Comparison of ENCODE assay signal across 8 mouse cellular contexts in the genomic region with DNA sequence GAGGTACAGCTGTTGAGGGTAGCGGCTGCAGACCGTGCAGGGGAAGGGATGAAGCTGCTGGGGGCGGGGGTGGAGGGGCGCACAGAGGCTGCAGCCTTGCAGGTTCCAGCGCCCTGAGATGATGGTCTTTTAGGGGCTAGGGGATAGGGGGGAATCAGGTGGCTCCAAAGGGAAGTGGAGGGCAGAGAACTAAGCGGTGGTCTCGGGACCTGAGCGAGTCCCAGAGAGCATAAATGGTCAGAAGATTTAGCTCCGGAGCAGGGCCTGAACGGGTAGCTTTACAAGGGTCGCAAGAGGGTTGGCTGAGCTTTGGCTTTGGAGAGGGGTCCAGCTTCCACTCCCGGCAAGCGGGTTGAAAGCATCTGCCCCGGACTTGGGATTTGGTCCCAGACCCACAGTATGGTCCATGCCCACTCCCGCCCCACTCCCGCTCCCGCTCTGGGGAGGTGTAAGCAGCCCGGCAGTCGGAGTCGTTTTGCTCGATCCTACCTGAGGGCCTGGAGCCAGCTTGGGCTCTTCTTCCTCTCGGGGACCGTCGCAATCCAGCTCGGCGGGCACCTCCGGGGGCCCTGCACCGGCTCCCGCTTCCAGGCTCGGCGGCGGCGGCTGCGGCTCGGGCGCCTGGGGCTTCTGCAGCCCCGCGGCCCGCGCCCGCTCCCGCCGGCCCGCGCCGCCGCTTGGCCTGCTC. TPM values are rescaled to one million over a fixed set of nuclear protein-coding genes. Genes with fewer than 3 reads are reported as not detected.
DNase-seq lines count a peak whose midpoint lies in the region; ATAC-seq and TF ChIP-seq lines count a peak whose summit lies in the region.

No protein-coding gene starts in this region.

- TF ChIP-seq POLR2A in spleen, adult 2 months (IDR thresholded peaks at IDR 0.05; ENCODE audit: low read depth, low read length): no peak
- TF ChIP-seq POLR2A in limb, embryonic 14.5 days (IDR thresholded peaks at IDR 0.05; ENCODE audit: borderline replicate concordance, extremely low read depth, insufficient read depth, insufficient read length): no peak

- under 1% methylated on average over 38 of the region's 47 CpGs for WGBS in spleen, adult 2 months
- WGBS in forebrain, embryonic 15.5 days: under 1% methylated on average over 47 of the region's 47 CpGs
- WGBS in hindbrain, embryonic 15.5 days: 0% methylated on average over 47 of the region's 47 CpGs
- 1% methylated on average over 27 of the region's 47 CpGs for WGBS in limb, embryonic 14.5 days

- peak overlapping the region; percentile 36; the same call in 1 of the 2 replicates for H3K27ac ChIP-seq in spleen, adult 2 months (ENCODE audit: insufficient read depth, low read length)
- H3K27ac ChIP-seq in forebrain, embryonic 15.5 days (replicated peaks): peak overlapping the region; percentile 92
- peak overlapping the region; percentile 91 for H3K27ac ChIP-seq in hindbrain, embryonic 15.5 days (replicated peaks)
- peak overlapping the region; percentile 94 for H3K27ac ChIP-seq in limb, embryonic 14.5 days (replicated peaks; ENCODE audit: low read depth, low read length)

- H3K9me3 ChIP-seq in forebrain, embryonic 15.5 days: no peaks in the 10 kb centered on the region
- H3K9me3 ChIP-seq in hindbrain, embryonic 15.5 days: no peaks in the 10 kb centered on the region
- no peaks in the 10 kb centered on the region for H3K9me3 ChIP-seq in limb, embryonic 14.5 days (ENCODE audit: control insufficient read depth, low read length)

- peak overlapping the region; percentile 92 for H3K4me2 ChIP-seq in forebrain, embryonic 15.5 days (replicated peaks)
- H3K4me2 ChIP-seq in hindbrain, embryonic 15.5 days: peak overlapping the region; percentile 96
- peak overlapping the region; percentile 92 for H3K4me2 ChIP-seq in limb, embryonic 14.5 days (replicated peaks; ENCODE audit: low read depth, low read length, severe bottlenecking)

- peak overlapping the region; percentile 98 for H3K9ac ChIP-seq in forebrain, embryonic 15.5 days (replicated peaks)
- peak overlapping the region; percentile 87 for H3K9ac ChIP-seq in hindbrain, embryonic 15.5 days
- H3K9ac ChIP-seq in limb, embryonic 14.5 days (ENCODE audit: low read depth, low read length, severe bottlenecking): peak overlapping the region; percentile 92

- no peak for TF ChIP-seq CTCF in spleen, adult 2 months (IDR thresholded peaks at IDR 0.05; ENCODE audit: extremely low read depth, insufficient read depth, insufficient read length, insufficient replicate concordance)

- DNase-seq in spleen, adult 2 months (ENCODE audit: low read depth in 1 of 2, low spot score in 2 of 2): no peak
- no peak for DNase-seq in spleen, adult 12 weeks (ENCODE audit: low spot score)
- DNase-seq in cerebellum, adult 11-12 months: peak; percentile 61
- peak; percentile 16 for DNase-seq in limb, embryonic 14.5 days (ENCODE audit: low spot score)
- DNase-seq in thymus, postnatal 25 days: peak; percentile 67

- peak overlapping the region; percentile 90 for H3K4me3 ChIP-seq in spleen, adult 2 months (ENCODE audit: extremely low read depth, insufficient read depth, insufficient read length)
- peak overlapping the region; percentile 94 for H3K4me3 ChIP-seq in forebrain, embryonic 15.5 days
- H3K4me3 ChIP-seq in hindbrain, embryonic 15.5 days: peak overlapping the region; percentile 58
- peak overlapping the region; percentile 92 for H3K4me3 ChIP-seq in limb, embryonic 14.5 days (replicated peaks; ENCODE audit: low read length)

- ATAC-seq in forebrain, embryonic 15.5 days (replicated peaks): peak; percentile 73
- ATAC-seq in hindbrain, embryonic 15.5 days (ENCODE audit: low FRiP score, low read depth): peak; percentile 69
- peak; percentile 64 for ATAC-seq in limb, embryonic 14.5 days (ENCODE audit: low FRiP score, low read depth)
- 0 out of 2 replicates have a peak, but pooled peaks have one; percentile 20 for ATAC-seq in monocyte, adult 5-6 weeks (replicated peaks; ENCODE audit: insufficient number of reproducible peaks, low FRiP score, low TSS enrichment, poor library complexity, severe bottlenecking)

- H3K27me3 ChIP-seq in spleen, adult 2 months (ENCODE audit: control insufficient read depth, insufficient read depth, low read length): no peaks in the 10 kb centered on the region
- H3K27me3 ChIP-seq in forebrain, embryonic 15.5 days: no peaks in the 10 kb centered on the region
- H3K27me3 ChIP-seq in hindbrain, embryonic 15.5 days: no peaks in the 10 kb centered on the region
- no peaks in the 10 kb centered on the region for H3K27me3 ChIP-seq in limb, embryonic 14.5 days (ENCODE audit: control insufficient read depth, insufficient read depth, low read length)

- no peaks in the 10 kb centered on the region; the same call in 1 of the 2 replicates for H3K36me3 ChIP-seq in spleen, adult 2 months (ENCODE audit: control insufficient read depth, insufficient read depth, low read length)
- H3K36me3 ChIP-seq in forebrain, embryonic 15.5 days: no peaks in the 10 kb centered on the region; the same call in 1 of the 2 replicates
- H3K36me3 ChIP-seq in hindbrain, embryonic 15.5 days: no peaks in the 10 kb centered on the region
- peaks cover 26% of the 10 kb centered on the region for H3K36me3 ChIP-seq in limb, embryonic 14.5 days (ENCODE audit: control insufficient read depth, insufficient read depth, low read length)

- peaks cover 8% of the 10 kb centered on the region; the same call in 1 of the 2 replicates for H3K4me1 ChIP-seq in spleen, adult 2 months (ENCODE audit: control insufficient read depth, insufficient read depth, insufficient read length)
- H3K4me1 ChIP-seq in forebrain, embryonic 15.5 days: peaks cover 35% of the 10 kb centered on the region
- peaks cover 41% of the 10 kb centered on the region for H3K4me1 ChIP-seq in hindbrain, embryonic 15.5 days (replicated peaks)
- peaks cover 14% of the 10 kb centered on the region for H3K4me1 ChIP-seq in limb, embryonic 14.5 days (ENCODE audit: control insufficient read depth, insufficient read depth, low read length)

RNA-seq across cellular contexts. Expression of gene Fam193b, which starts 0.5 kb away (rescaled TPM):
- 119 and 122 TPM in 2 replicates for polyA plus RNA-seq in spleen, adult 2 months (2012; rRNA removed)
- 62.4 and 64.3 TPM in 2 replicates for polyA plus RNA-seq in forebrain, embryonic 15.5 days (2015; fragmentation: Nextera tagmentation; extraction: Ambion mirVana)
- polyA plus RNA-seq in hindbrain, embryonic 15.5 days (2015; fragmentation: Nextera tagmentation; extraction: Ambion mirVana): 52.9 and 54.8 TPM in 2 replicates
- 140 and 159 TPM in 2 replicates for polyA plus RNA-seq in limb, embryonic 14.5 days (2012; rRNA removed)
- polyA plus RNA-seq in limb, embryonic 14.5 days (2014; fragmentation: Nextera tagmentation; extraction: Ambion mirVana): 35.9 and 40.7 TPM in 2 replicates
- 37.8 to 73.6 TPM (median 40.6 TPM) in 3 replicates for total RNA-seq in monocyte, adult 5-6 weeks (2017)

RNA-seq across cellular contexts. Expression of gene Tmed9, which starts 3.1 kb away (rescaled TPM):
- 42.4 and 45.7 TPM in 2 replicates for polyA plus RNA-seq in spleen, adult 2 months (2012; rRNA removed)
- 95.0 and 113 TPM in 2 replicates for polyA plus RNA-seq in forebrain, embryonic 15.5 days (2015; fragmentation: Nextera tagmentation; extraction: Ambion mirVana)
- polyA plus RNA-seq in hindbrain, embryonic 15.5 days (2015; fragmentation: Nextera tagmentation; extraction: Ambion mirVana): 98.0 and 101 TPM in 2 replicates
- polyA plus RNA-seq in limb, embryonic 14.5 days (2012; rRNA removed): 182 and 228 TPM in 2 replicates
- polyA plus RNA-seq in limb, embryonic 14.5 days (2014; fragmentation: Nextera tagmentation; extraction: Ambion mirVana): 78.6 and 83.0 TPM in 2 replicates
- 150 to 192 TPM (median 183 TPM) in 3 replicates for total RNA-seq in monocyte, adult 5-6 weeks (2017)

RNA-seq across cellular contexts. Expression of gene B4galt7, which starts 29.3 kb away (rescaled TPM):
- 22.8 and 25.7 TPM in 2 replicates for polyA plus RNA-seq in spleen, adult 2 months (2012; rRNA removed)
- polyA plus RNA-seq in forebrain, embryonic 15.5 days (2015; fragmentation: Nextera tagmentation; extraction: Ambion mirVana): 36.2 and 39.0 TPM in 2 replicates
- 44.8 and 46.0 TPM in 2 replicates for polyA plus RNA-seq in hindbrain, embryonic 15.5 days (2015; fragmentation: Nextera tagmentation; extraction: Ambion mirVana)
- 39.3 and 53.0 TPM in 2 replicates for polyA plus RNA-seq in limb, embryonic 14.5 days (2012; rRNA removed)
- 10.1 and 12.5 TPM in 2 replicates for polyA plus RNA-seq in limb, embryonic 14.5 days (2014; fragmentation: Nextera tagmentation; extraction: Ambion mirVana)
- 23.1 to 47.1 TPM (median 26.2 TPM) in 3 replicates for total RNA-seq in monocyte, adult 5-6 weeks (2017)

RNA-seq across cellular contexts. Expression of gene Ddx41, which starts 34.0 kb away (rescaled TPM):
- polyA plus RNA-seq in spleen, adult 2 months (2012; rRNA removed): 101 and 113 TPM in 2 replicates
- polyA plus RNA-seq in forebrain, embryonic 15.5 days (2015; fragmentation: Nextera tagmentation; extraction: Ambion mirVana): 67.2 and 68.4 TPM in 2 replicates
- 54.5 and 58.8 TPM in 2 replicates for polyA plus RNA-seq in hindbrain, embryonic 15.5 days (2015; fragmentation: Nextera tagmentation; extraction: Ambion mirVana)
- 89.3 and 92.6 TPM in 2 replicates for polyA plus RNA-seq in limb, embryonic 14.5 days (2012; rRNA removed)
- polyA plus RNA-seq in limb, embryonic 14.5 days (2014; fragmentation: Nextera tagmentation; extraction: Ambion mirVana): 59.9 and 61.6 TPM in 2 replicates
- total RNA-seq in monocyte, adult 5-6 weeks (2017): 67.7 to 76.2 TPM (median 71.8 TPM) in 3 replicates

RNA-seq across cellular contexts. Expression of gene Dok3, which starts 41.3 kb away (rescaled TPM):
- polyA plus RNA-seq in spleen, adult 2 months (2012; rRNA removed): 248 and 364 TPM in 2 replicates
- 3.6 and 4.0 TPM in 2 replicates for polyA plus RNA-seq in forebrain, embryonic 15.5 days (2015; fragmentation: Nextera tagmentation; extraction: Ambion mirVana)
- polyA plus RNA-seq in hindbrain, embryonic 15.5 days (2015; fragmentation: Nextera tagmentation; extraction: Ambion mirVana): 5.2 and 5.3 TPM in 2 replicates
- polyA plus RNA-seq in limb, embryonic 14.5 days (2012; rRNA removed): 9.1 and 9.8 TPM in 2 replicates
- 2.4 and 4.4 TPM in 2 replicates for polyA plus RNA-seq in limb, embryonic 14.5 days (2014; fragmentation: Nextera tagmentation; extraction: Ambion mirVana)
- total RNA-seq in monocyte, adult 5-6 weeks (2017): 86.5 to 105 TPM (median 104 TPM) in 3 replicates

Comparison
In these comparisons a context has a peak if more than half of its experiments do, and no peak if none do; other contexts are left out.
1. DNase-seq: peak in cerebellum, adult 11-12 months (single experiment), limb, embryonic 14.5 days (single experiment) and thymus, postnatal 25 days (single experiment); none in spleen, adult 2 months (0 of 2) and spleen, adult 12 weeks (single experiment).
2. H3K27ac ChIP-seq: peak in every context shown above with its lines; median percentile 94 in limb, embryonic 14.5 days; 92 in forebrain, embryonic 15.5 days; 91 in hindbrain, embryonic 15.5 days; 36 in spleen, adult 2 months.
3. ATAC-seq: peak in every context shown above with its lines; median percentile 73 in forebrain, embryonic 15.5 days; 69 in hindbrain, embryonic 15.5 days; 64 in limb, embryonic 14.5 days; 20 in monocyte, adult 5-6 weeks.
4. Peak in every context shown above with its lines, with median percentiles within 50 percentile points of each other: H3K4me3 ChIP-seq, H3K4me2 ChIP-seq and H3K9ac ChIP-seq.